Mouse (Mus musculus) erythroblast, embryonic 14.5 days (primary cell): Measurements from ENCODE around the gene Dusp13.

Experiments used
- GATA1 ChIP-seq: IDR thresholded peaks from 2 replicates; pipeline ENCODE4 v1.6.1; 2012; ENCODE audit warnings: low read length, inconsistent platforms, mixed read lengths
- TAL1 ChIP-seq: IDR thresholded peaks from 3 replicates; pipeline ENCODE4 v1.6.1; 2012; ENCODE audit warnings: low read length, inconsistent platforms, mixed read lengths

DNA sequence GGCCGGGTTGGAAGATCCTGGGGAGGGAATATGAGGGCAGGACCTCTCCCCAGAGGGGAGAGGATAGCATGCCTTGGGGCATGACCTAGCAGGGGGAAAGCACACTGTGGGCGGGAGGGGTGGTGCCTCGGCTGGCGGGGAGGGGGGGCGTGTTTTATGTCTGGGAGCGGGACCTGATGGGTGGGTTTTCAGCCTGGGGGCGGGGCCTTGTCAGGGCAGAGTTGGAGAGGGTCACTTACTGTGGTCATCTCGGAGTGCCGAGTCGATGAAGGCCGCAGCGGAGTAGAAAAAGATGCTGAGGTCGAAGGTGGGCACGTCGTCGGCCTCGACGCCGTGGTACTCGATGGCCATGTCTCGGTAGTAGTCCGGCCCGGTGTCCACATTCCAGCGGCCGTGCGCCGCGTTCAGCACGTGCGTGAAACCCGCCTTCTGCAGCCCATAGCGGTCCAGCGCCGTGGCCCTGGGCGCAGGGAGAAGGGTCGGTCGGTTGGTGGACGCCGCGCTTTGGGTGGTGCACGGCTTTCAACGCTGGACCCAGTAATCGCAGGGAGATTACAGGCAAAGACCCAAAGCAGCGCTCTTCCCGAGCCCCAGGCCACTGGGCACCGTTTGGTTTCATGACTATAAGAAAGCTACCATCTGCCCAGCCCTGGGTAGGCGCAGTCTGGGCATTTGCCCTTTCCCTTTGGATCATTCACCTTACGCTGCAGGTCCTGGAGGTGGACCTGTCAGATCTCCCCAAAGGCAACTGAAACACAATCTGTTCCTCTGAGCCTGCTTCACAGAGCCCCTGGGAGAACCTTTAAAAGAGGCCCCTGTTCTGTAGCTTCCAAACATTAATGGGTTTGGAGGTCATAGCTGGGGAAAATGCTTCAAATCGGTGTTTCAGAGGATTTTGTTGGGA, 64.4 kb downstream of the Dusp13 start:
- TF ChIP-seq GATA1 (no peak), TAL1 (no peak)
